Mouse (Mus musculus) thymus, adult 18-20 months (tissue): ENCODE measurements at regions not wholly inside any gene's neighbourhood (a gene's known extent, or its start where the extent isn't known, plus 50 kb on each side); places are given as distances from the start of the nearest gene placed in this dataset.
A peak's percentile ranks its signal among the peaks of the same experiment; 100 is the strongest.

Experiments
- DNase-seq, 2 experiments: peaks; one replicate each; pipeline ENCODE4 v3.0.0; 2022; ENCODE audit warnings: mixed read lengths in 2 of 2

GRCm38 (mm10) chrX:42332906-42333305 lies 156.6 kb upstream of the Tex13c2 start:
- no peak for DNase-seq

- DNase-seq, result no peak
These were observed 155.9 kb upstream of the Tex13c2 start for GRCm38 (mm10) chrX:42333631-42334030.

GRCm38 (mm10) chrX:42334794-42335193 lies 154.7 kb upstream of the Tex13c2 start:
- no peak for DNase-seq

- DNase-seq, result no peak
These were observed 152.7 kb upstream of the Tex13c2 start for GRCm38 (mm10) chrX:42336772-42337171.

- no peak for DNase-seq
These were observed 147.1 kb upstream of the Tex13c2 start for GRCm38 (mm10) chrX:42342362-42342761.

GRCm38 (mm10) chrX:42342951-42343879 lies 146.3 kb upstream of the Tex13c2 start:
- peak; percentile 55 to 78 for DNase-seq

- DNase-seq, result no peak
These were observed 136.8 kb upstream of the Tex13c2 start for GRCm38 (mm10) chrX:42352610-42353254.

- no peak for DNase-seq
These were observed 129.9 kb upstream of the Tex13c2 start for GRCm38 (mm10) chrX:42359381-42360172.

GRCm38 (mm10) chrX:42360173-42360931 lies 129.1 kb upstream of the Tex13c2 start:
- DNase-seq, result peak; percentile 7 to 29

GRCm38 (mm10) chrX:42360973-42361372 lies 128.5 kb upstream of the Tex13c2 start:
- DNase-seq, result no peak

GRCm38 (mm10) chrX:42361400-42362028 lies 128.0 kb upstream of the Tex13c2 start:
- DNase-seq, result no peak

- no peak for DNase-seq
These were observed 125.4 kb upstream of the Tex13c2 start for GRCm38 (mm10) chrX:42364137-42364536.

- no peak for DNase-seq
These were observed 115.6 kb upstream of the Tex13c2 start for GRCm38 (mm10) chrX:42373794-42374398.

- DNase-seq, result no peak
These were observed 95.5 kb upstream of the Tex13c2 start for GRCm38 (mm10) chrX:42393836-42394556.

- DNase-seq, result no peak
These were observed 93.0 kb upstream of the Tex13c2 start for GRCm38 (mm10) chrX:42396441-42396840.

GRCm38 (mm10) chrX:42398836-42399235 lies 90.7 kb upstream of the Tex13c2 start:
- no peak for DNase-seq

- peak; percentile 4 to 60 for DNase-seq
These were observed 90.1 kb upstream of the Tex13c2 start for GRCm38 (mm10) chrX:42399343-42399742.

GRCm38 (mm10) chrX:42401091-42401490 lies 88.4 kb upstream of the Tex13c2 start:
- DNase-seq, result no peak

GRCm38 (mm10) chrX:42401564-42402334 lies 87.7 kb upstream of the Tex13c2 start:
- DNase-seq, result no peak

GRCm38 (mm10) chrX:42402335-42402605 lies 87.2 kb upstream of the Tex13c2 start:
- no peak for DNase-seq
